Mouse (Mus musculus): ENCODE results near the gene Kmt2c. TPM values are rescaled to one million over a fixed set of nuclear protein-coding genes. Genes with fewer than 3 reads are reported as not detected.
A peak's percentile ranks its signal among the peaks of the same experiment; 100 is the strongest.
"Not testable (repeated sequence)": the region's sequence is repeated elsewhere in the genome, so short reads cannot be mapped to it uniquely, and the experiment has no call there.

The Kmt2c gene
- polyA plus RNA-seq, 1 experiment from 2014 or later, result 8.1 TPM

DNA sequence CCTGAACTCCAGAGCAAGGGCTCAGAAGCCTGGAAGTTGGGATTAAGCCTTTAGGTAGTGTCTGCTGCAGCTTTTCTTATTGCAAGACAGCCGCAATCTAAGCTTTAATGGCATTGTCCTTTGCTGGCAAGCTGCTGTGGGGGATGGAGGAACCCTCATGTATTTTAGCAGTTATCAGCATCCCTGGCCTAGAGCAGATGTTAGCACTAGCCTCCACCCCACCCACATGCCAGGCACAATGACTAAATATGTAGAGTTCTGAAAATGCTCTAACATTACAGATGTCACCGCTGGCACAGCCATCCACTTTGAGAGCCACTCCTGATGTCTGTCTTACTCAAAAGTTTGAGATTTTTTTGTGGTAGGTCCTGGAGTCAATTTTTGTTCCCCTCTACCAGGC lies 241.9 kb downstream of the Kmt2c start:
- H3K9ac ChIP-seq (ENCODE audit: low read depth, low read length), result no peak overlapping the region
- 93% methylated on average over 2 of the region's 2 CpGs for WGBS
- no peak overlapping the region for H3K4me2 ChIP-seq (ENCODE audit: low read depth, low read length)
- H3K27ac ChIP-seq (ENCODE audit: low read length), result no peak overlapping the region
- no peak for ATAC-seq
- no peaks in the 10 kb centered on the region for H3K27me3 ChIP-seq (replicated peaks; ENCODE audit: control insufficient read depth, insufficient read depth, low read length)
- no peak overlapping the region for H3K4me3 ChIP-seq (ENCODE audit: low read length)
- no peaks in the 10 kb centered on the region for H3K9me3 ChIP-seq (ENCODE audit: control insufficient read depth, low read length)
- peaks cover 12% of the 10 kb centered on the region for H3K36me3 ChIP-seq (ENCODE audit: control insufficient read depth, insufficient read depth, low read length)
- 0 out of 2 replicates have a peak, but pooled peaks cover 2% of the 10 kb centered on the region for H3K4me1 ChIP-seq (ENCODE audit: control insufficient read depth, insufficient read depth, low read length)

DNA sequence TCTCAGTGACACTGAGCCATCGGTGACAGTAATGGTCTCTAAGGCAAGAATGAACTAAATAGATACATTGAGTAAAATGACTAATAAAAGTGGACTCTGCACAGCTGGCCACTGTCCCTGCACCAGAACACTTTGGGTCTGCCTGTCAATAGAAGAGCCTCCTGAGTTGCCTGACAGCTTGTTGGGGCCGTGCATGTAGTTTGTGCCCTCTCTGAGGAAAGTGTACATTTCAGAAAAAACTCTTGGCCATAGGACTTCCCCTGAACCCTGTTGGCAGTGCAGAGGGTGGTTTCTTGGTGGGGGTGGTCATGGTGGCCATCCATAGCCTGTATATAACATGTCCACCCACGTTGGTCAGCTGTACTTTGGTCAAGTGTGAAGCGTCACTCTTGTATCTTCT lies 244.1 kb downstream of the Kmt2c start:
- H3K27ac ChIP-seq (ENCODE audit: low read length), result no peak overlapping the region
- H3K9me3 ChIP-seq (ENCODE audit: control insufficient read depth, low read length), result no peaks in the 10 kb centered on the region
- no peak overlapping the region for H3K4me3 ChIP-seq (ENCODE audit: low read length)
- WGBS, result 94% methylated on average over 4 of the region's 4 CpGs
- H3K4me1 ChIP-seq (ENCODE audit: control insufficient read depth, insufficient read depth, low read length), result 0 out of 2 replicates have a peak, but pooled peaks cover 2% of the 10 kb centered on the region
- no peak overlapping the region for H3K9ac ChIP-seq (ENCODE audit: low read depth, low read length)
- H3K27me3 ChIP-seq (replicated peaks; ENCODE audit: control insufficient read depth, insufficient read depth, low read length), result no peaks in the 10 kb centered on the region
- no peak for ATAC-seq
- no peak overlapping the region for H3K4me2 ChIP-seq (ENCODE audit: low read depth, low read length)
- peaks cover 12% of the 10 kb centered on the region for H3K36me3 ChIP-seq (ENCODE audit: control insufficient read depth, insufficient read depth, low read length)

DNA sequence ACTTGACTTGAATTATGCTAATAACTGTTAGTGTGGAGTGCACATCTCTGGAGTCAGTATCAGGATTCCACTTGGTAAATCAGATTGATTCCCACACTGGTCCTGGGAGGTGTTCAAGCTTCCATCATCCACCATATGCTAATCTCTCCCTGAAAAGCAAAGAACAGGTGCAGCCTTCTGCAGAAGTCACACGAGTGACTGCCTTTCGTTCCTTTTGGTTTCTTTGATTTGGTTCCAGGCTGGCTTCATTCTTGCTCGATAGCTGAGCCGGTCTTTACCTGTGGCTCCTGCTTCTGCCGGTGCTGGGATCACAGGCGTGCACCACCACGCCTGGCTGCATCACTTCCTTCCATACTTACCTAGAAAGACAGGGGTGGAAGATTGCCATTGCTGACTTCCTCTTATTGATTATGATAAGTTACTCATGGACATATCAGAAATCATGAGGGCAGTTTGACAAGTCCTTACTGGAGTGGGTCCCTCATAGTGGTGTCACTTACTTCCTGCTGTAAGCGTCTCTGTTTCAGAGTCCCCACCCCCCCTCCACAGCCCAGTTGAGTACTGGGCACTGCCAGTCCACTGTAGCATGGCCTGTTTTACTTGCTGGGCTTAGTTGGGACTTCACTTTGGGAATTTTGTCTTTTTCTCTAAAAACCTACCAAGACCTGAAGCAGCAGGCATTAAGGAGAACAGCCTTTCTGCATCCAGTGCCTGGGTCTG lies 245.6 kb downstream of the Kmt2c start:
- WGBS, result 74% methylated on average over 8 of the region's 8 CpGs
- Histone ChIP-seq H3K36me3 (ENCODE audit: control insufficient read depth, insufficient read depth, low read length) (peaks cover 12% of the 10 kb centered on the region; the same call in 1 of the 2 replicates), H3K4me3 (ENCODE audit: low read length) (no peak overlapping the region), H3K9me3 (ENCODE audit: control insufficient read depth, low read length) (no peaks in the 10 kb centered on the region), H3K27me3 (replicated peaks; ENCODE audit: control insufficient read depth, insufficient read depth, low read length) (no peaks in the 10 kb centered on the region), H3K4me1 (ENCODE audit: control insufficient read depth, insufficient read depth, low read length) (0 out of 2 replicates have a peak, but pooled peaks cover 2% of the 10 kb centered on the region), H3K27ac (ENCODE audit: low read length) (peak overlapping the region; percentile 94), H3K9ac (ENCODE audit: low read depth, low read length) (0 out of 2 replicates have a peak overlapping the region, but pooled peaks have one; percentile 17), H3K4me2 (ENCODE audit: low read depth, low read length) (no peak overlapping the region)
- peak; percentile 82 for ATAC-seq

DNA sequence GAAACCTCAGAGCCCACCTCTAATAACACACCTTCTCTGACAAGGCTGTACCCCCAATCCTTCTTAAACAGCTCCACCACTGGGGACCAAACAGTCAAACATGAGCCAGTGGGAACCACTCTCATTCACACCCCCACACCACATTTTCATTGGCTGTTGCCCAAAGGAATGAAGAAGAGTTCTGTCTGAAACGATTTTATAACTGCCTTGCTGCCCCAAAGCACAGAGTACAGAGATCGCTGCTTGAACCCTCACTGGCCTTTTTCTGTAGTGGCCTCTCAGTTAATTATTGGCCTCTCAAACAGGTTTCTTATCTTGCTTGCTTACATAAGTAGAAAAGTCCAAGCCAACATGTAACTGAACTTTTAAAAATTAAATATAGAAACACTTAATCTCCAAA lies 246.2 kb downstream of the Kmt2c start:
- peak; percentile 93 for ATAC-seq
- H3K9me3 ChIP-seq (ENCODE audit: control insufficient read depth, low read length), result no peaks in the 10 kb centered on the region
- 0 out of 2 replicates have a peak, but pooled peaks cover 2% of the 10 kb centered on the region for H3K4me1 ChIP-seq (ENCODE audit: control insufficient read depth, insufficient read depth, low read length)
- H3K36me3 ChIP-seq (ENCODE audit: control insufficient read depth, insufficient read depth, low read length), result peaks cover 12% of the 10 kb centered on the region; the same call in 1 of the 2 replicates
- 53% methylated on average over 2 of the region's 2 CpGs for WGBS
- H3K9ac ChIP-seq (ENCODE audit: low read depth, low read length), result no peak overlapping the region
- H3K4me3 ChIP-seq (ENCODE audit: low read length), result no peak overlapping the region
- H3K27ac ChIP-seq (ENCODE audit: low read length), result peak overlapping the region; percentile 94
- no peaks in the 10 kb centered on the region for H3K27me3 ChIP-seq (replicated peaks; ENCODE audit: control insufficient read depth, insufficient read depth, low read length)
- H3K4me2 ChIP-seq (ENCODE audit: low read depth, low read length), result no peak overlapping the region

DNA sequence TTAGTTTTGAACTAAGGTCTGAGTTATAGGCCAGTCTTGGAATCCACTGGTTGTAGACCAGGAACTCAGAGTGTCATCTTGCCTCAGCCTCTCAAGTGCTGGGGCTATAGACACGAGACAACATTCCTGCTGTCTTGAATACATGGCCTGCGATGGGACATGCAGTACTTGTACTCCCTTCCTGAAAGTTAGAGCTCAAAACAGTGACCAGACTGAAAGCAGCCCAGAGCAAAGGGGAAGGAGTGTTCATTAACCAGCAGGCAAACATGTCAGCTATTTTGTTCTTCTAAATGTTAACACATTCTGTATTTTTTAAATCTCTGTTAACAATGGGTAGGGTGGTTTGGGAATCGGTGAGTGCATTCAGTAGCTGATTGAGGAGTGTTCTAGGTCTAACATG lies 251.5 kb downstream of the Kmt2c start:
- Histone ChIP-seq H3K4me2 (ENCODE audit: low read depth, low read length) (no peak overlapping the region), H3K36me3 (ENCODE audit: control insufficient read depth, insufficient read depth, low read length) (0 out of 2 replicates have a peak, but pooled peaks cover 2% of the 10 kb centered on the region)
- ATAC-seq, result no peak

DNA sequence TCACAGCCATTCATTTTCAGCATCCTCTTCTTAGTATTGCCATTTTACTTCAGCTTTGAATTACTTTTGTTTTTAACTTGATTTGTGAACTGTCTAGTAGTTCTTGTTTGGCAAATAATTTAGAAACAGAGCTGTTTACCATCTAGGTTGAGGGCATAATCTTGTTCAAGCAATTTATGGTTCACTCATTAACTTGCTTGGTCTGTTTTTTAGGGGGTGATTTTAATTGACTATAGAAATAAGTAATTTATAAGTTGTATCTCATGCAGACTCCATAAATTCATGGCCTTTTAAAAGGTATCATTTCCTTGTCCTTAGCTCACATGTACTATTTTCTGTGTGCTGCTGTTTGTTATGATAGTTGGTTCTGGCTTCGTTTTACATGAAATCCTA lies 252.1 kb downstream of the Kmt2c start:
- no peaks in the 10 kb centered on the region for H3K27me3 ChIP-seq (replicated peaks; ENCODE audit: control insufficient read depth, insufficient read depth, low read length)
- H3K9ac ChIP-seq (ENCODE audit: low read depth, low read length), result no peak overlapping the region
- H3K4me3 ChIP-seq (ENCODE audit: low read length), result no peak overlapping the region
- no peak overlapping the region for H3K4me2 ChIP-seq (ENCODE audit: low read depth, low read length)
- no peak overlapping the region for H3K27ac ChIP-seq (ENCODE audit: low read length)
- no peaks in the 10 kb centered on the region for H3K36me3 ChIP-seq (ENCODE audit: control insufficient read depth, insufficient read depth, low read length)
- 86% methylated on average over 1 of the region's 1 CpGs for WGBS
- no peaks in the 10 kb centered on the region for H3K4me1 ChIP-seq (ENCODE audit: control insufficient read depth, insufficient read depth, low read length)
- H3K9me3 ChIP-seq (ENCODE audit: control insufficient read depth, low read length), result no peaks in the 10 kb centered on the region
- no peak for ATAC-seq

More for the DNA sequence above, 251.5 kb downstream of the Kmt2c start:
- no peaks in the 10 kb centered on the region for H3K27me3 ChIP-seq (replicated peaks; ENCODE audit: control insufficient read depth, insufficient read depth, low read length)
- 65% methylated on average over 3 of the region's 3 CpGs for WGBS
- no peak overlapping the region for H3K27ac ChIP-seq (ENCODE audit: low read length)
- no peak overlapping the region for H3K9ac ChIP-seq (ENCODE audit: low read depth, low read length)
- H3K4me3 ChIP-seq (ENCODE audit: low read length), result no peak overlapping the region
- H3K9me3 ChIP-seq (ENCODE audit: control insufficient read depth, low read length), result no peaks in the 10 kb centered on the region
- H3K4me1 ChIP-seq (ENCODE audit: control insufficient read depth, insufficient read depth, low read length), result no peaks in the 10 kb centered on the region

DNA sequence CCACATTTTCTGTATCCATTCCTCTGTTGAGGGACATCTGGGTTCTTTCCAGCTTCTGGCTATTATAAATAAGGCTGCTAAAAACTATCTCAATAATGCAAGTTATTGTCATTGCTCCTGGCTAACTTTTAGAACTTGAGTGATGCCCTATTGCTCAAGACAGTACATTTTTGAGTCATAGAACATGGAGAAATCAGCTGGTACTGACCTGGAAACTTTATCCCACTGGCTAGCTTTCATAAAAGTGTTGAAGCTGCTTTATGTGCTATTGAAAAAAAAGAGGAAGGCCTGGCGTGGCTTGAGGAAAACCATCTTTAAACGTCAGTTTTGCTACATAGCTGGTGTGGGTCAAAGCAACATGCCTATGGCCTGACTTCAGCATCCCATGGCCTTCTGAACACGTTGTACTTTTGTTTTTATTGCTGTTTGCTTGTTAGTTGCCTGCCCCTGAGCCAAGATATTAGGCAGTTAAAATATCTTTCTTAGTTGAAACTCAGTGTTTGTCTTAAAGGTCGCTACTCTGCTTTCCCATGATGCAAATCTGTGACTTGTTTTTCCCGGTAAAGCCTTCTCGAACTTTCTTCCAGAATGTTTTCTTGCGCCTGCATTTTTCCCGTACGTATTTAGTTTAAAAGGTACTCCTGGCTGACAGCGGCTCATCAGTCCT lies 252.6 kb downstream of the Kmt2c start:
- WGBS, result 84% methylated on average over 10 of the region's 10 CpGs
- Histone ChIP-seq H3K9ac (ENCODE audit: low read depth, low read length) (no peak overlapping the region), H3K4me3 (ENCODE audit: low read length) (no peak overlapping the region), H3K4me1 (ENCODE audit: control insufficient read depth, insufficient read depth, low read length) (no peaks in the 10 kb centered on the region), H3K36me3 (ENCODE audit: control insufficient read depth, insufficient read depth, low read length) (no peaks in the 10 kb centered on the region), H3K9me3 (ENCODE audit: control insufficient read depth, low read length) (no peaks in the 10 kb centered on the region), H3K27ac (ENCODE audit: low read length) (no peak overlapping the region), H3K27me3 (replicated peaks; ENCODE audit: control insufficient read depth, insufficient read depth, low read length) (no peaks in the 10 kb centered on the region), H3K4me2 (ENCODE audit: low read depth, low read length) (no peak overlapping the region)
- ATAC-seq, result no peak

DNA sequence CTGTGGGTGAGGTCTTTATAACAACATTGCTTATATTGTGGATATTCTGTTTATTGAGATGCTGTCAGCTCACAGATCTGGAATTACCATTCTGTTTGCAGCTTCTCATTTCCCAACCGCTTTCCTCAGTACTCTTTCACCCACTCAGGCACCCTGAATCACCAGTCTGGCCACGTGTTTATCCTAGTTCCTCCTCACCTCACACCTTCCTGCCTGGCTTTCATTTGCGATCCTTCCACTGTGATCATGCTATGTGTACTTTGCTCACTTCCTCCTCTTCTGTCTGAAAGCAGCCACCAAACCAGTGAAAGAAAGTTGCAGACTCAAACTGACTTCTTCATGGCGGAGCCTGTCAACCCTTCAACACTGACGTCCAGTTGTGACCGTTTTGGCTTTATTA lies 255.5 kb downstream of the Kmt2c start:
- no peaks in the 10 kb centered on the region for H3K9me3 ChIP-seq (ENCODE audit: control insufficient read depth, low read length)
- no peak overlapping the region for H3K4me2 ChIP-seq (ENCODE audit: low read depth, low read length)
- 83% methylated on average over 6 of the region's 6 CpGs for WGBS
- no peaks in the 10 kb centered on the region for H3K4me1 ChIP-seq (ENCODE audit: control insufficient read depth, insufficient read depth, low read length)
- peak; percentile 60; the same call in 1 of the 2 replicates for ATAC-seq
- no peaks in the 10 kb centered on the region for H3K36me3 ChIP-seq (ENCODE audit: control insufficient read depth, insufficient read depth, low read length)
- no peaks in the 10 kb centered on the region for H3K27me3 ChIP-seq (replicated peaks; ENCODE audit: control insufficient read depth, insufficient read depth, low read length)
- no peak overlapping the region for H3K27ac ChIP-seq (ENCODE audit: low read length)
- no peak overlapping the region for H3K4me3 ChIP-seq (ENCODE audit: low read length)
- H3K9ac ChIP-seq (ENCODE audit: low read depth, low read length), result no peak overlapping the region

DNA sequence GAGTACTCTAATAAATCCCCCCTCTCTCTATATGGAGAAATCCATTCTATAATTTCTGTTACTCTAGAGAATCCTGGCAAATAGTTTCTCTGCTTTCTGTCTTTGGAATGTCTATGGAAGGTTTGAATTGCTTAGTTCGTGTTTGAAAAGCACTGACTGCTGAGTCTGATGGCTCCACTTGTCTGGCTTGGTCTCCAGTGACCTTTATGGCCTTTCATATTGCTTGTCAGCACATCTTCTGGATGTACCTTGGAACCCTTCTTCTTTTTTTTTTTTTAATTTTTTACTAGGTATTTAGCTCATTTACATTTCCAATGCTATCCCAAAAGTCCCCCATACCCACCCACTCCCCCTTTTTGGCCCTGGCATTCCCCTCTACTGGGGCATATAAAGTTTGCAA lies 274.2 kb downstream of the Kmt2c start:
- WGBS, result 85% methylated on average over 1 of the region's 1 CpGs
- H3K4me3 ChIP-seq (ENCODE audit: low read length); H3K36me3 ChIP-seq (ENCODE audit: control insufficient read depth, insufficient read depth, low read length); H3K27ac ChIP-seq (ENCODE audit: low read length); H3K9me3 ChIP-seq (ENCODE audit: control insufficient read depth, low read length); H3K27me3 ChIP-seq (replicated peaks; ENCODE audit: control insufficient read depth, insufficient read depth, low read length); ATAC-seq; H3K4me1 ChIP-seq (ENCODE audit: control insufficient read depth, insufficient read depth, low read length); H3K9ac ChIP-seq (ENCODE audit: low read depth, low read length): not testable (repeated sequence)
- peak overlapping the region; percentile 61; the same call in 1 of the 2 replicates for H3K4me2 ChIP-seq (ENCODE audit: low read depth, low read length)

Measured in intestine, embryonic 16.5 days (tissue).